Mouse (Mus musculus): Measurements from ENCODE around the gene Terf2ip. TPM values are rescaled to one million over a fixed set of nuclear protein-coding genes. Genes with fewer than 3 reads are reported as not detected.

The Terf2ip gene
- polyA plus RNA-seq, 1 experiment from 2014 or later = 23.1 TPM

DNA sequence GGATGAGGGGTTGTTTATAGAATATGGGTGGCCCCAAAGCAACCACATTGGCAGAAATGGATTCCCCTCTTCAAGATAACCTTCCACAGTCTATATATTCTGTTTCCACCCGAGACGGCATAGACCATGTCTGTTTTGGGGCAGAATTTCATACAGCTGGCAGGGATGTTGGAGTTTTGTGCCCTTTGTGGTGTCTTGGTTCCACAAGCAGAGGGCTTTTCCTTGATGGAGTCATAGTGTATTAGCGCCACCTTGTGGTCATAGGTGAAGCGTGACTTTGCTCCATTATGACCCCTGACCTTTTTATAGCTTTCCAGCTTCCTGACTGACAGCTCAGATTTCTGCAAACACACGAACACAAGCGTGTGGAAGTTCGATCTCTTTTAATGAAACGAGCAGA is 23.4 kb downstream of the Terf2ip start:
- Histone ChIP-seq H3K4me2 (ENCODE audit: low read depth, low read length) (no peak overlapping the region), H3K36me3 (ENCODE audit: control insufficient read depth, insufficient read depth, low read length) (no peaks in the 10 kb centered on the region), H3K9me3 (ENCODE audit: control insufficient read depth, low read length) (no peaks in the 10 kb centered on the region), H3K27ac (ENCODE audit: low read length) (no peak overlapping the region), H3K4me1 (replicated peaks; ENCODE audit: control insufficient read depth, insufficient read depth, low read length) (no peaks in the 10 kb centered on the region), H3K9ac (ENCODE audit: low read length) (no peak overlapping the region), H3K4me3 (ENCODE audit: low read length) (no peak overlapping the region), H3K27me3 (ENCODE audit: control insufficient read depth, insufficient read depth, low read depth, low read length) (no peaks in the 10 kb centered on the region)
- 6% methylated on average over 8 of the region's 8 CpGs for WGBS
- ATAC-seq (ENCODE audit: low read depth) = no peak

DNA sequence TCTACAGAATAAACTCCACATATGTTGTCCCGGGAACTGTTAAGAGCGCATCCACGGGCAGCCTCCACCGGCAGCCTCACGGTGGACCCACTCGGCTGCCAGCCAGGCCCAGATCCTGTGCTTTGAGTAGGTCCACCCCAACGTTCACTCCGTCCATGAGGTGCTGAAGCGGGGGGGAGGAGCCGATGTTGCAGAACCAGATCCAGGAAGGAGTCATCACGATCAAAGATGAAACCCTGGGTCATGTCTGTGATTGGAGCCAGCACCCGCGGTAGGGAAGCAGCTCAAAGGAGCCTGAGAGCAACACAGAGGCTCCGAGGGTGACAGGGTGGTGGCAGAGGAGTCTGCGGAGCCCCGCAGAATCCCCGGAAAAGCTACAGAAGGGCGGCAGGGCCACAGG is 26.3 kb downstream of the Terf2ip start:
- H3K4me1 ChIP-seq (replicated peaks; ENCODE audit: control insufficient read depth, insufficient read depth, low read length) = no peaks in the 10 kb centered on the region
- WGBS = 68% methylated on average over 17 of the region's 18 CpGs

DNA sequence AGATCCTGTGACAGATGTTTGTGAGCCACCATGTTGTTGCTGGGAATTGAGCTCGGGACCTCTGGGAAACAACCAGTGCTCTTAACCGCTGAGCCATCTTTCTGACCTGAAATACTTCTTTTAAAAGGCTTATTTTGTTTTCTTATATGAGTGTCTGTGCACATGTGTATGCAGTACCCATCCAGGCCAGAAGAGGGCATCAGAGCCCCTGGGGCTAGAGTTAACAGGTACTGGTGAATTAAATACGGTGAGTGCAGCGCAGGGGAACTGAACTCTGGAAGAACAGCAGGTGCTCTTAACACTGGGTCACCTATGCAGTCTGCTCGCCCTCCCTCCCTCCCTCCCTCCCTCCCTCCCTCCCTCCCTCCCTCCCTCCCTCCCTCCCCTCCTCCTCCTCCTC is 34.0 kb downstream of the Terf2ip start:
- ATAC-seq (ENCODE audit: low read depth) = no peak
- H3K9me3 ChIP-seq (ENCODE audit: control insufficient read depth, low read length) = no peaks in the 10 kb centered on the region
- no peaks in the 10 kb centered on the region for H3K27me3 ChIP-seq (ENCODE audit: control insufficient read depth, insufficient read depth, low read depth, low read length)
- no peaks in the 10 kb centered on the region for H3K4me1 ChIP-seq (replicated peaks; ENCODE audit: control insufficient read depth, insufficient read depth, low read length)
- no peak overlapping the region for H3K9ac ChIP-seq (ENCODE audit: low read length)
- no peak overlapping the region for H3K4me3 ChIP-seq (ENCODE audit: low read length)
- no peak overlapping the region for H3K4me2 ChIP-seq (ENCODE audit: low read depth, low read length)
- 76% methylated on average over 5 of the region's 5 CpGs for WGBS
- H3K27ac ChIP-seq (ENCODE audit: low read length) = no peak overlapping the region
- H3K36me3 ChIP-seq (ENCODE audit: control insufficient read depth, insufficient read depth, low read length) = no peaks in the 10 kb centered on the region

More for the DNA sequence above, 26.3 kb downstream of the Terf2ip start:
- no peaks in the 10 kb centered on the region for H3K27me3 ChIP-seq (ENCODE audit: control insufficient read depth, insufficient read depth, low read depth, low read length)
- no peak overlapping the region for H3K9ac ChIP-seq (ENCODE audit: low read length)
- H3K9me3 ChIP-seq (ENCODE audit: control insufficient read depth, low read length) = no peaks in the 10 kb centered on the region
- no peak overlapping the region for H3K4me2 ChIP-seq (ENCODE audit: low read depth, low read length)
- ATAC-seq (ENCODE audit: low read depth) = no peak
- H3K4me3 ChIP-seq (ENCODE audit: low read length) = no peak overlapping the region
- no peaks in the 10 kb centered on the region for H3K36me3 ChIP-seq (ENCODE audit: control insufficient read depth, insufficient read depth, low read length)
- H3K27ac ChIP-seq (ENCODE audit: low read length) = no peak overlapping the region

- no peaks in the 10 kb centered on the region for H3K27me3 ChIP-seq (ENCODE audit: control insufficient read depth, insufficient read depth, low read depth, low read length)
- no peak overlapping the region for H3K27ac ChIP-seq (ENCODE audit: low read length)
- no peak overlapping the region for H3K4me2 ChIP-seq (ENCODE audit: low read depth, low read length)
- no peak overlapping the region for H3K4me3 ChIP-seq (ENCODE audit: low read length)
- ATAC-seq (ENCODE audit: low read depth) = peak; percentile 64; the same call in 1 of the 2 replicates
- H3K36me3 ChIP-seq (ENCODE audit: control insufficient read depth, insufficient read depth, low read length) = no peaks in the 10 kb centered on the region
- WGBS = 5% methylated on average over 7 of the region's 7 CpGs
- H3K9me3 ChIP-seq (ENCODE audit: control insufficient read depth, low read length) = no peaks in the 10 kb centered on the region
- H3K9ac ChIP-seq (ENCODE audit: low read length) = no peak overlapping the region
- no peaks in the 10 kb centered on the region for H3K4me1 ChIP-seq (replicated peaks; ENCODE audit: control insufficient read depth, insufficient read depth, low read length)
Observed at GRCm38 (mm10) chr8:112045896-112046295, 34.7 kb downstream of the Terf2ip start.

- Histone ChIP-seq H3K36me3 (ENCODE audit: control insufficient read depth, insufficient read depth, low read length) (no peaks in the 10 kb centered on the region), H3K27ac (ENCODE audit: low read length) (no peak overlapping the region), H3K4me1 (replicated peaks; ENCODE audit: control insufficient read depth, insufficient read depth, low read length) (no peaks in the 10 kb centered on the region), H3K27me3 (ENCODE audit: control insufficient read depth, insufficient read depth, low read depth, low read length) (no peaks in the 10 kb centered on the region), H3K4me2 (ENCODE audit: low read depth, low read length) (no peak overlapping the region), H3K9ac (ENCODE audit: low read length) (no peak overlapping the region), H3K9me3 (ENCODE audit: control insufficient read depth, low read length) (no peaks in the 10 kb centered on the region), H3K4me3 (ENCODE audit: low read length) (no peak overlapping the region)
- no peak for ATAC-seq (ENCODE audit: low read depth)
- WGBS = 60% methylated on average over 6 of the region's 6 CpGs
Observed at GRCm38 (mm10) chr8:112048293-112048692, 37.1 kb downstream of the Terf2ip start.

- Histone ChIP-seq H3K27me3 (ENCODE audit: control insufficient read depth, insufficient read depth, low read depth, low read length) (no peaks in the 10 kb centered on the region), H3K9ac (ENCODE audit: low read length) (no peak overlapping the region), H3K9me3 (ENCODE audit: control insufficient read depth, low read length) (no peaks in the 10 kb centered on the region), H3K27ac (ENCODE audit: low read length) (no peak overlapping the region), H3K4me1 (replicated peaks; ENCODE audit: control insufficient read depth, insufficient read depth, low read length) (no peaks in the 10 kb centered on the region), H3K4me3 (ENCODE audit: low read length) (no peak overlapping the region), H3K36me3 (ENCODE audit: control insufficient read depth, insufficient read depth, low read length) (no peaks in the 10 kb centered on the region), H3K4me2 (ENCODE audit: low read depth, low read length) (no peak overlapping the region)
- ATAC-seq (ENCODE audit: low read depth) = no peak
- WGBS = 75% methylated on average over 6 of the region's 6 CpGs
Observed at GRCm38 (mm10) chr8:112049984-112050383, 38.8 kb downstream of the Terf2ip start.

- no peak for ATAC-seq (ENCODE audit: low read depth)
- WGBS = 73% methylated on average over 9 of the region's 9 CpGs
Observed at GRCm38 (mm10) chr8:112051537-112051936, 40.3 kb downstream of the Terf2ip start.

GRCm38 (mm10) chr8:112054456-112054855 is 43.3 kb downstream of the Terf2ip start:
- Histone ChIP-seq H3K9ac (ENCODE audit: low read length) (no peak overlapping the region), H3K27ac (ENCODE audit: low read length) (no peak overlapping the region), H3K4me1 (replicated peaks; ENCODE audit: control insufficient read depth, insufficient read depth, low read length) (no peaks in the 10 kb centered on the region), H3K4me2 (ENCODE audit: low read depth, low read length) (no peak overlapping the region), H3K36me3 (ENCODE audit: control insufficient read depth, insufficient read depth, low read length) (no peaks in the 10 kb centered on the region), H3K4me3 (ENCODE audit: low read length) (no peak overlapping the region), H3K9me3 (ENCODE audit: control insufficient read depth, low read length) (no peaks in the 10 kb centered on the region), H3K27me3 (ENCODE audit: control insufficient read depth, insufficient read depth, low read depth, low read length) (no peaks in the 10 kb centered on the region)
- ATAC-seq (ENCODE audit: low read depth) = no peak

More at GRCm38 (mm10) chr8:112051537-112051936, 40.3 kb downstream of the Terf2ip start:
- Histone ChIP-seq H3K9me3 (ENCODE audit: control insufficient read depth, low read length) (no peaks in the 10 kb centered on the region), H3K4me2 (ENCODE audit: low read depth, low read length) (no peak overlapping the region), H3K27ac (ENCODE audit: low read length) (no peak overlapping the region), H3K9ac (ENCODE audit: low read length) (no peak overlapping the region), H3K27me3 (ENCODE audit: control insufficient read depth, insufficient read depth, low read depth, low read length) (no peaks in the 10 kb centered on the region), H3K4me1 (replicated peaks; ENCODE audit: control insufficient read depth, insufficient read depth, low read length) (no peaks in the 10 kb centered on the region), H3K4me3 (ENCODE audit: low read length) (no peak overlapping the region), H3K36me3 (ENCODE audit: control insufficient read depth, insufficient read depth, low read length) (no peaks in the 10 kb centered on the region)

DNA sequence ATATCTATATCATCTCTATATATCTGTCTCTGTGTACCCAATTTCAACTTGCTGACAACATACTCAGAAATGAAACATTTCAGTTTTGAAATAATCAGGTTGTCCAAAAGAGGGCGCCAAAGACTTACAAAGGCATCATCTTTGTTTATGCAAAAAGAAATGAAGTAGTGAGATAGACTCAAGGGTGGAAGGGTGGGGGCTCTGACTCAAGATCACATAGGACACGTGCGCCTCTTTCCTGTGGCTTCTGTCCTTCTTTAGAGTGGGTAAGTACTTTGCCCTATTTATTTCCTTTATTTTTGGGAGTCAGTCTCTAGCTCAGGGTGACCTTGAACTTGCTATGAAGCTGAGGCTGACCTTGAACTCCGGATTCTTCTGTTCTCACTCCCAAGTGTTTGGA is 50.2 kb downstream of the Terf2ip start:
- H3K9me3 ChIP-seq (ENCODE audit: control insufficient read depth, low read length) = no peaks in the 10 kb centered on the region
- H3K4me1 ChIP-seq (replicated peaks; ENCODE audit: control insufficient read depth, insufficient read depth, low read length) = no peaks in the 10 kb centered on the region
- H3K9ac ChIP-seq (ENCODE audit: low read length) = no peak overlapping the region
- 28% methylated on average over 4 of the region's 4 CpGs for WGBS
- H3K4me3 ChIP-seq (ENCODE audit: low read length) = no peak overlapping the region
- H3K36me3 ChIP-seq (ENCODE audit: control insufficient read depth, insufficient read depth, low read length) = no peaks in the 10 kb centered on the region
- no peak for ATAC-seq (ENCODE audit: low read depth)
- H3K4me2 ChIP-seq (ENCODE audit: low read depth, low read length) = no peak overlapping the region
- no peaks in the 10 kb centered on the region for H3K27me3 ChIP-seq (ENCODE audit: control insufficient read depth, insufficient read depth, low read depth, low read length)
- no peak overlapping the region for H3K27ac ChIP-seq (ENCODE audit: low read length)
